Mouse (Mus musculus) urinary bladder, postnatal 25 days (tissue): ENCODE measurements at regions not wholly inside any gene's neighbourhood (a gene's known extent, or its start where the extent isn't known, plus 50 kb on each side); places are given as distances from the start of the nearest gene placed in this dataset.

ENCODE experiments used
- DNase-seq: peaks from one replicate; pipeline ENCODE4 v3.0.0; 2022; ENCODE audit warnings: low spot score

DNA sequence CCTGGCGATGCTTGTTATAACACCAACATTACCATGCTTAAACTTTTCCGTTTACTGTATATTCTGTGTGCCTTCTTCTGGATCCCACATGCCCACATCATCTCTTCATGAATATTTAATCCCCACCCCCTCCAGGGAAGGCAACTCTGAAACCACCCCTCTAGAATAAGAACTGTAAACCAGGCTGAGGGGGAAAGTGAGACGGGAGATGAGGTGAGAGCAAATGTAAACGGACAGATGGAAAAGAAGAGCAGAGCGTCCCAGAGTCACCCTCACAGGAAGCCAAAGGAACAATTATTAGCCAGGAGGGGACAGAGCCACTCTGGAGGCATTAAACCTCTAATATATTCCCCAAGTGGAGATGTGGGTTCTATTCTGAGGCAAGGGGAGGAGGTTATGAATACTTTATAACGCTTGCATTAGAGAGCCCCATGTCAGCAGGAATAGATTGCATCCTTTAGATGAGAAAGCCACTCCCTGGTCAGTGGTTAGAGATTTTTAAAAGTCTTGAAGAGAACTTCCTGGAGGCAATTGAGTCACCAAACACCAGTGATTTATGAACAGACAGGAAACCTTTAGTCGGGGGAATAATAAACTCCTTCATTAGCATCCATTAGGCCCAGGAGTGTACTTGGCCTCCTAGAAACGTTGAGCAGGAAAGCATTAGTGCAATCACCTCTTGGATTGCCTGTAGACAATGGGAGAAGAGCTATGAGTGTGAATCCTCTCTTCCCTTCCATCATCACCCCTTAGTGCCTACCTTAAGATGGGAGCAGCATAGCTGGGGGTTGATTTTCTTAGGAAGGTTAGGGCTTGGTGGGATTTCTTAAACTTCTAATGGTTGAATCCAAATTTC lies 220.1 kb downstream of the Elavl2 start:
- DNase-seq: no peak

DNA sequence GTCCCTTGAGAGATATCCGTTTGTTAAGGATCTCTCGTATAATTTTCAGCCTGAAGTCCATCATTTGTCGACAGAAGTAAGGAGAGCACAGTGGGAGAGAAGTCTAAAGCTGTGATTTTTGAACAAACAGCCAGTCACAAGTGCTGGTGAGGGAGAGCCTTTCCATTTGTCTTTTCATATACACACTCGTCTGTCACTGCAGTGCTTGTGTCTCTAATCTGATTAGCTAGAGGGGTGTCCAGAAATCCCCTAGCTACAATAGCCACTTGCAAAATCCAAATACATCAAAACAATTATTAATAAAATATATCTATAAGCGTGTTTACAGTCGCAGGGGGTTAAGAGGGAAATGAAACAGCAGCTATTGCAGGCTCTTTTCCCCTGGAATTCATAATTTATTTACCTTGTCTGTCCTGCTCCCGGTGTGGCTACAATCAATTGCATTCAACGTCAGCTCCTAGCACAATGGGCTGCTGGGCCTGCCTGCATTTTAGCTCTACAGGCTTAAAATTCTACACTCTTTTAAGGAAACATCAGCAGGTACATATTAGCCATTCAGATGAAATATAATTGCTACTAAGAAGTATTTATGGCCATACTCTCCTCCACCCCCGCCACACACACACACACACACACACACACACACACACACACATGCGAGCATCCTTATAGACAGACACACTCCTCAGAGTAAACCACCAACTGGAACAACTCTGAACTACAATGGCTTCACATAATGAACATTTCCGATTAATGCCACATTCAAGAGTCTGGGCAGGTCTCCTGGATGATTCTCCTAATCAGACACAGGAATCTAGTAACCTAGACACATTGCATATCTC lies 236.1 kb downstream of the Elavl2 start:
- DNase-seq: no peak

DNA sequence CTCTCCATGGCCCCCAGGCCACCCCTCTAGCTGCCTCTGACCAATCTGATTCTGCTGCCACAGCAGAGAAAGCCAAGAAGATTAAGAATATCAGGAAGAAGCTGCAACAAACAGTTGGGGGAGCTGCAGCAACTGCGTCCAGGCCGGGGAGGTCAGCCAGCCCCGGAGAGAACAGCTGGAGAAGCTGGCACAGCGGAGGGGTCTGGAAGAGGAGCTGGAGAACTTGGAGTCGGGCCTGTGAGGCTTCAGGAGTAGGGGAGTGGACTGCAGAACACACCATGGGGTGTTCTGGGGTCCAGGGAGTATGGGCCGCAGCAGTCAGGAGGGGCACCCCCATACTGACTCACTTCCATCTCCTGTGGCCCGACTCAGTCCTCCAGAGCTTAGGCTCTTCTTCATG lies 243.5 kb downstream of the Elavl2 start:
- DNase-seq: peak; percentile 3

DNA sequence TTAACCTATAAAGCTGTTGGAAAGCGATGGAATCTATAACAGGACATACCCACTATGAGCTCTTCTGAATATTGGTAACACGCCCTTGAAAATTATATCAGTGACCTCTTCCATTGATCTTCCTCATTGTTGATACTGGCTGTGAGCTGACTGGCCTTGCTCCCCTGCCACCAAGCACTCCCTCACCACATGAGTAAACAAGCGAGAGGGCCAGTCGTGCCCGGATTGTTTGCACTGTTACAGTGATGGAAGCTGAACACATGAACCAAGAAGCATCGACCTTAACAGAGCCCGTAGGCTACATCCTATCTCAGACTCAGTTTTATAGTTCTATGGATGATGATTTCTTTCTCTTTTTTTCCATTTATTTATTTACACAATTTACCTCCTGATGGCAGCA lies 255.9 kb downstream of the Elavl2 start:
- DNase-seq: no peak

DNA sequence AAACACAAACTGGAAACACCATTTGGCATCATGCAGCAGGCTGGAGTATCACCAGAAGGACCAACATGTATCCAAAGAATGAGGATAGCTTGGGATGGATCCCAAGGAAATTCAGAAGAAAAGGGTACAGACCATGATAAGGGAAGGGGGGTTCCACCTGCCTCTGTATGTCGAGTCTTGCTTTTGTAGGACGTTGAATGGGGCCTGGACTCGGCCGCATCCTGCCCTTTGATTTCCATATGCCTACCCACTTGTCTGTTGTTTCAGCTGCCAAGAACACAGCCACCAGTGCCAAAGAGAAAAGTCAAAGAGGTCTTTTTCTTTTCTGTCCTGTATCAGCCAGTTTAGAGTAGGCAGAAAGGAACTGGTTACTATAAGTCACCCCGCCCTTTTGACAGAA lies 256.7 kb downstream of the Elavl2 start:
- DNase-seq: no peak

DNA sequence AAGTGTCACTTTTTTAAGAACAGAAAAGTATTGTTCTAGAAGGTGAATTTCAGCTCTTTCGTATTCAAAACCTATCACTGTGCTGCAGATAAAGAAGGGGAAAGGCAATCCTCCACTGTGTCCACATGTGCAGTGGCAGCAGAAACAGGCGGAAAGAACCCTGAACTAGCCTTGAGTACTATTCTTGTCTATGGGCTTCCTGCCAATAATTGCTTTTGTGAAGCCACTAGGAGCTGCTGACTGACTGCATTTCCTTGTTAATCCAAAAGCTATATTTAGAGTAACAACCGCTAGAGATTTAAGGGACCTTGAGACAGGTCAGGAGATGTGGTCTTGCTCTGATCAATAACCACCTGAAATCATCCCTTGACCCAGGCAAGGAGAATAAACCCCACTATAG lies 265.3 kb downstream of the Elavl2 start:
- DNase-seq: no peak

DNA sequence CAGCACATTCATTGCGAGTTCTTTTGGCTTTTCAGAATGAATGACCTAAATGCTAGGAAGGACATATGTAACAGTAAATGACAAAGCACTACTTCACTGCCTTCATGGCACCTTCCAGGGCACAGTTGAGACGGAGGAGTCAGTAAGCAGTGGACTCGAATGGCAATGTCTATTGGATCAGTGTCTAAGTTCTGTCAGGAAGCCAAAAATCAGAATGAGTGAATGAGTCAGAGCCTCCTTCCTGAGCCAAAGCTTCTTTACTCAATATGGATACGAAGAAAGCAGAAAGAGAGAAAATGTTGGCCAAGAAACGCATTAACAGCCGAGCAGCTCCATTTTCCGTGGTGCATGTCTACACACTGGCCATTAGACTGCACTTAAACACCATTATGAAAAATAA lies 268.3 kb downstream of the Elavl2 start:
- no peak for DNase-seq

DNA sequence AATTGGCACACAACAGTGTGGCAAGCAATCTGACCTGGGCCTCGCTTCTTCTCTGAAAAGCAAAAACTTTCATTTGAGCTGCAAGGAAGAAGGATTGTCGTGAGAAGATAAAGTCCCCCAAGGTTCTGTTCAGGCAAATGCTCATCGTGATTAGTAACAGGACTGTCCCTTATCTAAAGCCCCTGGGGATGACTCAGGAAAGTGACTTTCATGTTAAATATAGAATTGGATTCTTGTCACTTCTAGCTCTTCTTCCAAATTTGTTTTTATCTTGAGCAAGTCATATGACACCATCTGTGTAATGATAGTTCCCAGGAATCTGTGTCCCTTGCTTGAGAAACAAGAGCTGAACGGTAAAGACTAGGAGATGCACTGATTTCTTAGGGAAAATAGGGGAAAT lies 280.3 kb downstream of the Elavl2 start:
- DNase-seq: no peak

DNA sequence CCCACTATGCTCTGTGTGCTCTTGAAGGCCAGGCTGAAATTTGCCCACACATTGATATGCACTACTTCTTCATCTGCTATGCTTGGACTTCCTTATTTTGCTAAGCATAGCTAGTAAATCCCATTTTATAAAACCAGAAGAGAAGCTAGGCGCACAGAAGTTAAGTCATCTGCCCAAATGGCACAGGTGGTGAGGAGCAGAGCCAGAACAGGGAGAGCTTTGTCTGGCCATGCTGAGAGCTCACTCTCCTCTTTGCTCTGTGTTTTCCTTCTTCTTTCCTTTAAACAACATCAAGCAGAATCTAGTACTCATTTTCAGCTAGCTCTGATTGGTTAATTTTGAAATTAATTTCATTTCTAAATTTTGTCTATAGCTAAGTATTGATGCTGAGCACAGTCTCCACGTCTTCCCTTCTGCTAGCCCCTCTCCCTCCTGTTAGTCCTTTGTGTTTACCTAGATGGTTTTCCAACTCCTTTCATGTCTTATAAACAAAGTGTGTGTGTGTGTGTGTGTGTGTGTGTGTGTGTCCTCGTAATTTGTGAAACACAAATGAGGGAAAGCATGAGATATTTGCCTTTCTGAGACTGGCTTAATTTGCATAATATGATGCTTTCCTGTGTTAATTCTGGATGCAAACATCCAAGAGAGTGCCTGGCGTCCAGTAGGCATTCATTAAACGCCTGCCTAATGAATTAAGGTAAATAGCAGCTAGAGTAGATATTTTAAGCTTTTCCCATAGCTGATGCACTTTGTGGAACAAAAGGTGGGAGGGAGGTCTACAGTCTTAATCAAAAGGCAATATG lies 283.6 kb downstream of the Elavl2 start:
- no peak for DNase-seq

DNA sequence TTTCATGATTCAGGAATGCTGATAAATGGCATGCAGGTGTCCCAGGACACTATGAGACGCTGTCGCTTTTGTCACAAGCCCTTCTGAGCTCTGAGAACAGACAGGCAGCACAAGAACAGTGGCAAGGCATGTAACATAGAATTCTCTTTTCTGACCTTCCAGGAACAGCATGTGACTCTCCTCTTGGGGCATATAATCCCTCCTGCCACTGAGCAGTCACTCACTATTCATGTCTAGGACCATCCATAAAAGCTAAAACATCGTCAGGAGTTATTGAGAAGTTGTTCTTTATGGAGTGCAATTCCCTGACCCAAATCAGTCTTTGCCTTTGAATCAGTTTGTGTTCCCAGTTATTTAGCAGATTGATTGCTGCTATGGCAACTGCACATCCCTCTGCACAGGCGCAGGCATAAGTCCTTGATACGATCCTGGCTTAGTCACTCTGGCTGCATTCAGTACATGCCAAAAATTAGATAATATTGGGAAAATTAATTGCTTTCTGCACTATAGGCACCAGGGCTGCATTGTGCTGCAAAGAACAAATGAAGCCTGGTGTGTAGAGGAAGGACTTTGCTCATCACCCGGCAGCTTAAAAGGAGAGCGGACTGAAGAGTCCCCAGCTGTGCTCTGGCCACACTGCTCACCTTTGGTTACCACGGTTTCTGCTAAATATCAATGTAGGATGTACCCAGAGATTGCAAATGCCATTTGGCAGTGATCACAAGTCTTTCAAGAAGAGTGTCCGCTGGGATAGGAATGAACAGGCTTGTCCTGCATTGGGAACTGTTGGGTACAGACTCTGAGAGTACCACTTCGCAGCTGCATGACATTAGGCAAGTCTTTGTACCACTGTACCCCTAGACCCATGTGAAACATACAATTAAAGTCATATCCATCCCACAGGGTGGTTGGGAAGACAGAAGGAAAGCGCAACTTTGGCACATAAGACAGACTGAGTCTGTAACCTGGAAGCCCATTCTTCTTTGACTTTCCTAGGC lies 288.6 kb downstream of the Elavl2 start:
- DNase-seq: no peak

DNA sequence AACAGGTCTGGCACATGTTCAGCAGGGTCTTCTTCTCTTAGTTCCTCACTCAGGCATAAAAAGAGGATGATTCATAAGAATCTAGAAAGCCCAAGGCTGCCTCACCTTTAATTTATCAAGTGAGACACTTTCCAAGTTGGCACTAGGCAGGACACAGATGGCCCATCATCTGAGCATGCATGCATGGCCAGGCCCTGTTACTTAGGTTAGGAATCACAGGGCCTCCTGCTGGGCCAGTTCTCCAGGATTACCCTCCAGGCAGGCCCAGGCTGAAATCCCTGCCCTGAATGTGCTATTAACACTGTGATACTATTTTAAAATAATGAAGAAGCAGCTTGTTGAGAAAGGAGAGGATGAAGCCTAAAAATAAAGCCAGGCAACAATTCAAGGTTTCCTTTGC lies 304.5 kb downstream of the Elavl2 start:
- no peak for DNase-seq

DNA sequence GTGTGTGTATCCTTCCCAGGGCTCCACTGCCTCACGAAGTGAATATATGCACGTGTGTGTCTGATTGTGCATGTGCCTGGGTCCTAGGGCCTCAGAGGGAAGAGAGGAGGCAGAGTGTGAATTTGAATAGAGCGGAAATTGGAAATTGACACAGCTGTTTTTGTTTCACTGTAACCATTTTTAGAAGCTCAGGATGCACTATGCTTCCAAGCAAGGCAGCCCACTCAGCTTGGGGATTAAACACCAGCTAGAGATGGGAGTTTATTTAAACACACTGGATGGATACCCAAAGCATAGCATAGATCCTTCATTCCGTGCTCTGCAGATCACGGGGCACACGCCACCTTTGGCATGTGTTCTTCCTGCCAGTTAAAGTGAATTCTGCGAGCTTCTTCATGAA lies 306.2 kb downstream of the Elavl2 start:
- DNase-seq: no peak

DNA sequence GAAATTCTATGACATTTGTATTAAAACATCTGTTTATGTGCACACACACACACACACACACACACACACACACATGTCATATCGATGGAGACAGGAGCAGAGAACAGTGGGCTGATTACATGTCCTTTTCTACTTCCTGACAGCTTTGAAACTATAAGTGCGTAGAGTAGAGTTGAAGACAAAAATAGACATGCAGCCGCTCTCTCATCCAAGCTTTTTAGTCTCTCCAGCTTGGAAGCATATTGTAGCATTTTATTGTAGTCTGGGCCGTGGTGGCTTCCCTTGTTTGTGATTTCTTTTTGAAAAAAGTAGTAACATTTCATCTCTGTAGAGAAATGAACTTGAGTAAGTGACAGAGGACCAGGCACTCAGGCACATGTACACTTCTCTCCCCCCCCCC lies 306.7 kb downstream of the Elavl2 start:
- no peak for DNase-seq

DNA sequence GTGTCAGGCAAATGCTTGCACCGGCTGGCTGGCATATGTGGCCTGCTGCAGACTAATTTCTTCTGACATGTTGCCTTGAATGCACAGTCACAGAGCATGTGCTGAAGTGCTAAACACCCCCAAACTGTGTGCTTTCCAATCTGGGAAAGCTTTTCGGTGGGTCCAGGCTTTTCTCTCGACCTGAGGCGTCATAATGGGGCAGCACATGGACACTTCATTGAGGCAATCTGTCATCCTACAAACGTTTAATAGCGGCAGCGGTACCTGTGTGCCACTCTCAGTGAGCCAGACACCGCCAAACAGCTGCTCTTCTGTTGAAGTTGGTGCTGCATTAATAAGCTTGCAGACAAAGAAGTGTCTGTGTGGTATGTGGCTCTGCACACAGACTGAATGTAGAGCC lies 308.3 kb downstream of the Elavl2 start:
- no peak for DNase-seq

DNA sequence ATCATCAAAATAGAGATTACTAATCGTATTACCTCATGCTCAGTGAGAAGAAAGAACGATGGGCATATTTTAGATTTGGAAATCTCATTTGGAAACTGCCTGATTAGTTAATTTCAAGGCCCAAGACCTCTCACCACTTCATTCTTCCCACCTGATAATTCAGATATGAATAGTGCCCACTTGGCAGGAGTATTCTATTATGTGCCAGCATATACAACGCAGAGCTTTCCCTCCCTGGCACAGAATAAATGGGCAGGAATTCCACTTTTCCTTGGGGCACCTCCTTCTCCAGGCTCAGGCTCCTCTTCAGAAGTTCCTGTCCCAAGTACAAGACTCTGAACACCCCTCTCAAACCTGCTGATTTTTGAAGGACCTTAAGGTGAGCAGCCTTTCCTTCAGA lies 308.7 kb downstream of the Elavl2 start:
- DNase-seq: no peak

DNA sequence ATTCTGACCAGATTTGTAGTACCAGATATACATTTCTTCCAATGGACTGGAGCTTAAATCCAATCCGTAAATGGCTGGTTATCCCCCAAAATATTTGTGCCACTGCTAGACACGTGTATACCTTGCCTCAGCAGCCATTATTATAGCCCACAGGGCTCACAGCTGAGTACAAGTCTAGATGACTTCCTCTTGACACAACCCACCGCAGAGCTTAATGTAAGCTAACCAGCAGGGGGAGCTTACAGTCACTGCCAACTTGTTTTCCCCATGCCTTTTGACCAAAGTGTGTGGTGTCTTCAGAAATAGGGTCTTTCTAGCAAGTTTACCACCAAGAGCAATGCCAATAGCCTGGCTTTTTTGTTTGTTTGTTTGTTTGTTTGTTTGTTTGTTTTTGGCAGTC lies 316.6 kb downstream of the Elavl2 start:
- no peak for DNase-seq

DNA sequence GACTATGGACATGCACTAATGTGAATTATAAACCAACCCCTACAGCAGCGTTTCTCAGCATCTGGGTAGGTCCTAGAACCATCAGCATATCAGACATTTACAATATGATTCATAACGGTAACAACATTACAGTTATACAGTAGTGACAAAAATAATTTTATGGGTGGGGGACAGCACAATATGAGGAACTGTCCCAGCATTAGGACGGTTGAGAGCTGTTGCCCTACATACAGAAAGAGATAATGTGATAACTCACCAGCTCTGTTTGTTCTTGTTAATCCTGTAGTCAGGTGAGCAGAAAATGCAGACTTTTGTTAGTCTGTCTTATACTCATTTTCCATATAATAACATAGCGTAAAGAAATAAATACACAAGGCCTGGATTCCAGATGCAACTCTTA lies 319.1 kb downstream of the Elavl2 start:
- DNase-seq: no peak

DNA sequence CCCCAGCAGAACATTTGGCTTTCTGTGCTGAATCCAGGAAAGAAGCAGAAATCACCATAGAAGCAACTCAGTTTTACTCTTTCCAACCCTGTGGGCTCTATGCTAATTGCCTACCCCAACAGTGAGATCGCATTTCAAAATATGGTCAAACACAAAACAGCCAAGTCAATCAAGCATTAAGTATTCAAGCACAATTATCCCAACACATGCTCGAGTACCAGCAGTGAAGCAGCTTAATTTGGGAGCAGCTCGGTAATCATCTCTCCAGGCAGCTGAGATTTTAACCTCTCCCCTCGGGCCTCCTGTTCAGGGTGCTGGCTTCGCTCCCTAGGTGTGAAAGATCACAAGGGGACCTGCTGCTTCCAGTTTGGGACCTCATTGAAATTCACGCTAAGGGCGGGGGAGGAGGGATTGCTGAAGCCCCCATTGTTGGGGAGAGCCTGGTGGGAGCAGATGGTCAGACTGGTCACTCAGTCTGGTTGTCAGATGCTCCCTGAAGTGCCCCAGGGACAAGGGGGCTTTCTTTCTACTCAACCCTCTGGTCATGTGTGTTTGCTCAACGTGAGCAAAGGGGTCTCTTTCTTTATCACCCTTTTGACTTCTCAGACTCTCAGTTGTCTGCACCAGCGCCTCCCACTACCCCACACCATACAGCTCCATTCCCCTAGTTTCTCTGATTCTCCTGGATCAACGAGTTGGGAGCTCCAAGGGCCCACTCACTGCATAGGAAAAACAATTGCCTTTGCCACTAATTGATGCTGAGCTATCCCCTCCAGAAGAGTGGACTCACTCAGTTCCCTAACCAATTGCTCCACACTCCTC lies 319.8 kb downstream of the Elavl2 start:
- DNase-seq: no peak

DNA sequence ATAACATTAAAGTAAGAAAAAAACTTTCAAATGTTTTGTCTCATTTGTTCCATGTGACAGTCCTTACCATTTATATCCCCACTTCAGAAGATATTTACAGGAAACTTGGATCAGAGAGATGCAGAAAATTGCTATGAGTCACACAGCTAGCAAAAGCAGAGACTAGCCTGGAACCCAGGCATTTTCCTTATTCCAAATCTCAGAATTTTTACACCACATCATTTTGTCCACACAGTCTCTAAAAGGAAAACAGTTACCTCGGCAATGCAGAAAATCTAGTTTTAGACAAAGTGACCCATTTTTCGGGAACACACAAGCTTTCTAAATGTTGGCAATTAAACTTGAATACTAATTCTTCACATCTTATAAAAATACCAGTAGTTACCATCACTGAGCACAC lies 329.3 kb downstream of the Elavl2 start:
- DNase-seq: no peak

DNA sequence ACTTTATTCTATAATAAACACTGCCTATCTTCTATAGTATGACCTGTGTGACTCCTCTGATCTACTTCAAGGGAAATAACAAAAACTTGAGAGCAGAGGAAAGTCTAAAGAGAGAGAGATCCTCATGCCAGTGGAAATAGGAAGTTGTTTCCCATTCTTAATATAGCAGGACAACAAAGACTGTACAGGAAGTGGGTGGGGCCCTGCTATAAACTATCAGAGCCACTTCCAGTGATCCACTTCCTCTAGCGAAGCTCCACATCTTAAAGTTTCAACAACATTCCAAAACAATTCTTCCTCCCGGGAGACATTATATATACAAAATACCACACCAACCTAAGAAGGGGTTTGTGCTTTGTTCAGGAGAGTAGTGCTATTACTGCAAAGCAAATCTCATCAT lies 339.7 kb downstream of the Elavl2 start:
- DNase-seq: no peak
